Mouse (Mus musculus) lung, adult 2 months (tissue): ENCODE results near the gene Acox2.

ENCODE experiments used
- CTCF ChIP-seq: fragments of 200-500 bp; IDR thresholded peaks from 2 replicates; pipeline ENCODE4 v1.5.1; 2011; ENCODE audit warnings: mild to moderate bottlenecking, low read length, control low read depth; ENCODE audit not compliant: insufficient read depth
- POLR2A ChIP-seq: fragments of 200-500 bp; IDR thresholded peaks from 2 replicates; pipeline ENCODE4 v1.6.1; 2011; ENCODE audit warnings: low read depth, mild to moderate bottlenecking, control low read depth, low read length, borderline replicate concordance; ENCODE audit errors: extremely low read depth

DNA sequence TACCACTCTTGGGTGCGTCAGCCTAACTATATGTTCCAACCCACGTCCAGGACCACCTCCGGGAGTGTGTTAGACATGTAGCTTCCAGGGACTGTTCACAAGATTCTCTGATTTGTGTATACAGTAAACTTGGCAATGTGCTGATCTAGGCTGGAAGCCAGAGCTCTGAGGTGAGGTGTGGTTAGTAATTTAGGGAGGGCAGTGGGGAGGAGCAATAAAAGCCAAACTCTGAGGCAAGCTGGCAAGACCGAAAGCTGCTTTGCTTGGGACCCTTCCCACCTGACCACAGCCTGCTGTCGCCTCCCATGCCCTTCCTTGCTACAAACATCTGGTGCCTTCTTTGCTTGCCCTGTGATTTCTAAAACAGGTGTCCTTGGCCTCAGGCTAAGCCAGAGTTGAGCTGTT, 38.7 kb upstream of the Acox2 start:
- TF ChIP-seq CTCF (no peak), POLR2A (no peak)
